Mouse (Mus musculus) cortical plate, adult 2 months (tissue): ENCODE measurements around the gene Zfp346.

Experiments used
- CTCF ChIP-seq: fragments of 200-500 bp; IDR thresholded peaks from 2 replicates; pipeline ENCODE4 v1.5.1; 2011; ENCODE audit warnings: mild to moderate bottlenecking, control low read depth, low read length; ENCODE audit not compliant: insufficient read depth; ENCODE audit errors: extremely low read depth
- POLR2A ChIP-seq: fragments of 200-500 bp; IDR thresholded peaks from 2 replicates; pipeline ENCODE4 v1.6.1; 2011; ENCODE audit warnings: mild to moderate bottlenecking, low read length, control low read depth; ENCODE audit not compliant: insufficient read depth; ENCODE audit errors: extremely low read depth

DNA sequence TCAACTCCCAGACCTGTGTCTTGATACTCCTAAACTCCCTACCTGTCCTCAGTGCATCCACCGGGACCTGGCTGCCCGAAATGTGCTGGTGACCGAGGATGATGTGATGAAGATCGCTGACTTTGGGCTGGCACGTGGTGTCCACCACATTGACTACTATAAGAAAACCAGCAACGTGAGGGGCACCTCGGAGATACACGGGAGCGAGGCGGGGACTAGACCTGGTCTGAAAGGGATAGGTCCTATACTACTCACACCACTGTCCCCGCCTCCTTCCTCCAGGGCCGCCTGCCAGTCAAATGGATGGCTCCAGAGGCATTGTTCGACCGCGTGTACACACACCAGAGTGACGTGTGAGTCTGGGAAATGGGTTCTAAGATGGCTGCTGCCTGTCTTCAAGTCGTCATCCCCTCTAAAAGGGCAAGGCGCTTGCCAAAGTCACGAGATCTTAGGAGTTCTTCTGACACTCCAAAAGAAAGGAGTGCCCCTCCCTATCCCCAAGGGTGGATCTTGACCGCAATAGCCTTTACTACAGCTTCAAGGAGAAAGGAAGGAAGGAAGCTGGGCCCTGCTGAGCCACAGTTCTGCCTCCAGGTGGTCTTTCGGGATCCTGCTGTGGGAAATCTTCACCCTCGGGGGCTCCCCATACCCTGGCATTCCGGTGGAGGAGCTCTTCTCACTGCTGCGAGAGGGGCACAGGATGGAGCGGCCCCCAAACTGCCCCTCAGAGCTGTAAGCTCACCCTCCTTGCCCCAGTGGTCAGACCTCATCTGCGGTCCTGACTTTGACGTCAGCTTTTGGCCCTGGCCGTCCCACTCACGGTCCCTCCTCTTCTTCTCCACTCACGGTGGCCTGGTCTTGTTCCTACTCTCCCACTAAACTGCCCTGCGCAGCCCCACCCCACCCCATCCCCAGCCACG, 62.0 kb downstream of the Zfp346 start:
- TF ChIP-seq CTCF (no peak), POLR2A (no peak)
